21 mouse cellular contexts compared by ENCODE assay signal in genomic region chr16:94350287-94350677, GRCm38 (mm10). TPM values are rescaled to one million over a fixed set of nuclear protein-coding genes. Genes with fewer than 3 reads are reported as not detected.
A peak's percentile ranks its signal among the peaks of the same experiment; 100 is the strongest.
DNase-seq lines count a peak whose midpoint lies in the region; ATAC-seq and TF ChIP-seq lines count a peak whose summit lies in the region.
"Had no signal": no experiment of that assay in that cellular context is flagged by ENCODE, and none has a peak within 500 bp of the region (broad histone marks: within the 10 kb centered on the region; RNA-seq: fewer than 3 reads in every experiment).

No protein-coding gene starts in this region.

- 52% methylated on average over 10 of the region's 10 CpGs for WGBS in hindbrain, postnatal 0 days
- 73% methylated on average over 10 of the region's 10 CpGs for WGBS in hindbrain, embryonic 12.5 days
- 56% methylated on average over 10 of the region's 10 CpGs for WGBS in limb, embryonic 13.5 days
- WGBS in limb, embryonic 10.5 days: 85% methylated on average over 10 of the region's 10 CpGs

- no peak for TF ChIP-seq CTCF in hindbrain, postnatal 0 days (IDR thresholded peaks at IDR 0.05; ENCODE audit: low read depth)
- TF ChIP-seq CTCF in Patski (IDR thresholded peaks at IDR 0.05): no peak

- H3K4me1 ChIP-seq in hindbrain, postnatal 0 days (ENCODE audit: insufficient read depth, low read length): 0 out of 2 replicates have a peak, but pooled peaks cover 5% of the 10 kb centered on the region
- H3K4me1 ChIP-seq in hindbrain, embryonic 12.5 days: peaks cover 14% of the 10 kb centered on the region
- H3K4me1 ChIP-seq in limb, embryonic 13.5 days: 0 out of 2 replicates have a peak, but pooled peaks cover 6% of the 10 kb centered on the region
- peaks cover 22% of the 10 kb centered on the region for H3K4me1 ChIP-seq in limb, embryonic 10.5 days

- no peaks in the 10 kb centered on the region for H3K36me3 ChIP-seq in hindbrain, postnatal 0 days (ENCODE audit: insufficient read depth, low read length)
- no peaks in the 10 kb centered on the region for H3K36me3 ChIP-seq in hindbrain, embryonic 12.5 days
- no peaks in the 10 kb centered on the region for H3K36me3 ChIP-seq in limb, embryonic 13.5 days
- H3K36me3 ChIP-seq in limb, embryonic 10.5 days: no peaks in the 10 kb centered on the region
- H3K36me3 ChIP-seq: midbrain, embryonic 15.5 days had no signal

- DNase-seq in hindbrain, postnatal 0 days (ENCODE audit: low spot score): no peak
- DNase-seq in limb, embryonic 10.5 days (ENCODE audit: low spot score): no peak
- DNase-seq in Patski (ENCODE audit: low read depth, low spot score): no peak
- DNase-seq in frontal cortex, adult 2 months (ENCODE audit: extremely low spot score in 1 of 2, low spot score in 1 of 2): no peak
- DNase-seq in thymus, postnatal 0 days (ENCODE audit: low spot score): no peak
- DNase-seq: adrenal gland, postnatal 25 days; cerebellum, adult 8-10 months; forebrain, postnatal 0 days; gastrocnemius, postnatal 25 days; heart, adult 2 months; liver, postnatal 0 days; right cerebral cortex, adult 18-20 months; right cerebral cortex, postnatal 4 days; thymus, adult 18-20 months had no signal

- H3K27me3 ChIP-seq in hindbrain, postnatal 0 days (ENCODE audit: insufficient read depth, low read length): no peaks in the 10 kb centered on the region
- no peaks in the 10 kb centered on the region; the same call in 1 of the 2 replicates for H3K27me3 ChIP-seq in hindbrain, embryonic 12.5 days
- H3K27me3 ChIP-seq in limb, embryonic 13.5 days: no peaks in the 10 kb centered on the region
- H3K27me3 ChIP-seq in limb, embryonic 10.5 days (ENCODE audit: low read depth, poor library complexity, severe bottlenecking): no peaks in the 10 kb centered on the region
- no peaks in the 10 kb centered on the region for H3K27me3 ChIP-seq in Patski
- H3K27me3 ChIP-seq: midbrain, embryonic 15.5 days had no signal

- POLR2A ChIA-PET in Patski (lab: Charles Lee): interaction anchor here (0.5 to 1.6 kb wide), 4 partner anchors 19 to 316 kb away, joined by 3 to 5 read pairs (median 4); partner anchors contain the start of gene Pigp

- CTCF ChIA-PET in Patski (lab: Charles Lee): interaction anchor here (0.8 to 1.6 kb wide), 5 partner anchors 10 to 36 kb away, joined by 3 to 7 read pairs (median 3); partner anchors contain the start of gene Hlcs

- no peak overlapping the region for H3K4me3 ChIP-seq in hindbrain, postnatal 0 days (ENCODE audit: low read length)
- no peak overlapping the region for H3K4me3 ChIP-seq in hindbrain, embryonic 12.5 days
- no peak overlapping the region for H3K4me3 ChIP-seq in limb, embryonic 13.5 days
- H3K4me3 ChIP-seq in limb, embryonic 10.5 days: no peak overlapping the region
- H3K4me3 ChIP-seq: heart, adult 2 months; midbrain, embryonic 15.5 days had no signal

- no peak overlapping the region for H3K9ac ChIP-seq in hindbrain, postnatal 0 days (replicated peaks; ENCODE audit: low read length)
- H3K9ac ChIP-seq in hindbrain, embryonic 12.5 days: no peak overlapping the region
- H3K9ac ChIP-seq in limb, embryonic 13.5 days: no peak overlapping the region
- H3K9ac ChIP-seq: forebrain, postnatal 0 days; liver, postnatal 0 days; midbrain, embryonic 15.5 days had no signal

- in situ Hi-C loops in Patski (cut with MboI; ENCODE audit: low pct_unique_long_range_greater_than_20kb): no loop called here

- no peak overlapping the region for H3K4me2 ChIP-seq in hindbrain, postnatal 0 days (ENCODE audit: low read depth, low read length)
- H3K4me2 ChIP-seq in hindbrain, embryonic 12.5 days (replicated peaks): no peak overlapping the region
- no peak overlapping the region for H3K4me2 ChIP-seq in limb, embryonic 13.5 days (replicated peaks)
- H3K4me2 ChIP-seq: liver, embryonic 11.5 days; midbrain, embryonic 15.5 days had no signal

- no peaks in the 10 kb centered on the region for H3K9me3 ChIP-seq in hindbrain, postnatal 0 days (ENCODE audit: low read length)
- no peaks in the 10 kb centered on the region for H3K9me3 ChIP-seq in hindbrain, embryonic 12.5 days (replicated peaks)
- H3K9me3 ChIP-seq in limb, embryonic 13.5 days: no peaks in the 10 kb centered on the region
- no peaks in the 10 kb centered on the region for H3K9me3 ChIP-seq in limb, embryonic 10.5 days (replicated peaks)
- H3K9me3 ChIP-seq: midbrain, embryonic 15.5 days had no signal

- no peak overlapping the region for H3K27ac ChIP-seq in hindbrain, postnatal 0 days
- no peak overlapping the region for H3K27ac ChIP-seq in hindbrain, embryonic 12.5 days
- H3K27ac ChIP-seq in limb, embryonic 13.5 days: no peak overlapping the region
- H3K27ac ChIP-seq in limb, embryonic 10.5 days: no peak overlapping the region
- H3K27ac ChIP-seq: heart, adult 2 months; macrophage; midbrain, embryonic 15.5 days had no signal

- ATAC-seq in hindbrain, postnatal 0 days: peak; percentile 49
- no peak for ATAC-seq in hindbrain, embryonic 12.5 days (ENCODE audit: low FRiP score)
- 0 out of 2 replicates have a peak, but pooled peaks have one; percentile 19 for ATAC-seq in limb, embryonic 13.5 days (ENCODE audit: low FRiP score, low read depth)
- peak; percentile 21 for ATAC-seq in Patski
- ATAC-seq: inflammation-experienced regulatory T-cells, adult 6 months; liver, postnatal 0 days; lung, postnatal 0 days; midbrain, embryonic 15.5 days had no signal

RNA-seq across cellular contexts. Expression of gene Ttc3, which starts 20.1 kb away (rescaled TPM):
- 848 and 1,018 TPM in 2 replicates for total RNA-seq in hindbrain, postnatal 0 days (2014; rRNA removed)
- polyA plus RNA-seq in hindbrain, postnatal 0 days (2015; fragmentation: Nextera tagmentation; extraction: Ambion mirVana): 985 and 1,014 TPM in 2 replicates
- polyA plus RNA-seq in hindbrain, embryonic 12.5 days (2016; fragmentation: Nextera tagmentation; extraction: Ambion mirVana): 609 and 686 TPM in 2 replicates
- 324 and 332 TPM in 2 replicates for polyA plus RNA-seq in limb, embryonic 13.5 days (2015; fragmentation: Nextera tagmentation; extraction: Ambion mirVana)
- 237 and 285 TPM in 2 replicates for polyA plus RNA-seq in limb, embryonic 10.5 days (2016; fragmentation: Nextera tagmentation; extraction: Ambion mirVana)
- polyA plus RNA-seq in Patski (2021): 119 TPM
- polyA plus RNA-seq in frontal cortex, adult 2 months (2012; rRNA removed): 317 and 363 TPM in 2 replicates
- 98.1 and 100 TPM in 2 replicates for polyA plus RNA-seq in thymus, postnatal 0 days (2015; fragmentation: Nextera tagmentation; extraction: Ambion mirVana)

RNA-seq across cellular contexts. Expression of gene Pigp, which starts 21.4 kb away (rescaled TPM):
- 82.8 and 100 TPM in 2 replicates for total RNA-seq in hindbrain, postnatal 0 days (2014; rRNA removed)
- 139 and 155 TPM in 2 replicates for polyA plus RNA-seq in hindbrain, postnatal 0 days (2015; fragmentation: Nextera tagmentation; extraction: Ambion mirVana)
- polyA plus RNA-seq in hindbrain, embryonic 12.5 days (2016; fragmentation: Nextera tagmentation; extraction: Ambion mirVana): 104 and 116 TPM in 2 replicates
- 105 and 110 TPM in 2 replicates for polyA plus RNA-seq in limb, embryonic 13.5 days (2015; fragmentation: Nextera tagmentation; extraction: Ambion mirVana)
- polyA plus RNA-seq in limb, embryonic 10.5 days (2016; fragmentation: Nextera tagmentation; extraction: Ambion mirVana): 72.6 and 82.0 TPM in 2 replicates
- 88.2 TPM for polyA plus RNA-seq in Patski (2021)
- polyA plus RNA-seq in frontal cortex, adult 2 months (2012; rRNA removed): 63.8 and 66.8 TPM in 2 replicates
- polyA plus RNA-seq in thymus, postnatal 0 days (2015; fragmentation: Nextera tagmentation; extraction: Ambion mirVana): 123 and 126 TPM in 2 replicates

RNA-seq across cellular contexts. Expression of gene Ripply3, which starts 22.1 kb away (rescaled TPM):
- 0.68 and 2.2 TPM in 2 replicates for total RNA-seq in hindbrain, postnatal 0 days (2014; rRNA removed)
- 0.91 and 1.0 TPM in 2 replicates for polyA plus RNA-seq in hindbrain, postnatal 0 days (2015; fragmentation: Nextera tagmentation; extraction: Ambion mirVana)
- 3.6 and 3.7 TPM in 2 replicates for polyA plus RNA-seq in hindbrain, embryonic 12.5 days (2016; fragmentation: Nextera tagmentation; extraction: Ambion mirVana)
- 3.1 and 3.2 TPM in 2 replicates for polyA plus RNA-seq in limb, embryonic 13.5 days (2015; fragmentation: Nextera tagmentation; extraction: Ambion mirVana)
- 4.7 TPM in 2 replicates for polyA plus RNA-seq in limb, embryonic 10.5 days (2016; fragmentation: Nextera tagmentation; extraction: Ambion mirVana)
- not detected for polyA plus RNA-seq in Patski (2021)
- 0.42 and 0.55 TPM in 2 replicates for polyA plus RNA-seq in frontal cortex, adult 2 months (2012; rRNA removed)
- polyA plus RNA-seq in thymus, postnatal 0 days (2015; fragmentation: Nextera tagmentation; extraction: Ambion mirVana): 2.2 and 2.5 TPM in 2 replicates
- polyA plus RNA-seq: macrophage had no signal

RNA-seq across cellular contexts. Expression of gene Hlcs, which starts 36.9 kb away (rescaled TPM):
- 8.1 and 9.4 TPM in 2 replicates for total RNA-seq in hindbrain, postnatal 0 days (2014; rRNA removed)
- polyA plus RNA-seq in hindbrain, postnatal 0 days (2015; fragmentation: Nextera tagmentation; extraction: Ambion mirVana): 7.3 TPM in 2 replicates
- 10.0 and 11.0 TPM in 2 replicates for polyA plus RNA-seq in hindbrain, embryonic 12.5 days (2016; fragmentation: Nextera tagmentation; extraction: Ambion mirVana)
- polyA plus RNA-seq in limb, embryonic 13.5 days (2015; fragmentation: Nextera tagmentation; extraction: Ambion mirVana): 8.8 and 9.8 TPM in 2 replicates
- polyA plus RNA-seq in limb, embryonic 10.5 days (2016; fragmentation: Nextera tagmentation; extraction: Ambion mirVana): 10.1 and 11.7 TPM in 2 replicates
- 15.3 TPM for polyA plus RNA-seq in Patski (2021)
- 11.6 and 12.5 TPM in 2 replicates for polyA plus RNA-seq in frontal cortex, adult 2 months (2012; rRNA removed)
- 3.8 and 5.6 TPM in 2 replicates for polyA plus RNA-seq in thymus, postnatal 0 days (2015; fragmentation: Nextera tagmentation; extraction: Ambion mirVana)
